Mouse (Mus musculus): ENCODE data around the gene Vmn1r13.
"Not testable (repeated sequence)": the region's sequence is repeated elsewhere in the genome, so short reads cannot be mapped to it uniquely, and the experiment has no call there.

Vmn1r13 gene
- long read RNA-seq, experiment 1, result 0 reads
- long read RNA-seq, experiment 2, result 0 reads

- intact Hi-C loops (cut with DNase I), result not testable (repeated sequence)
Observed at GRCm38 (mm10) chr6:57202990-57203389, at the start of gene Vmn1r13. Gene Vmn1r13 (plus strand): TSS chr6:57203290.

- intact Hi-C loops (cut with DNase I), result no loop called here
Observed at GRCm38 (mm10) chr6:57156619-57157018, 46.5 kb upstream of the Vmn1r13 start, which contains the start of gene Vmn1r12. Gene Vmn1r12 (plus strand): TSS chr6:57156919.

GRCm38 (mm10) chr6:57190016-57190415, 13.1 kb upstream of the Vmn1r13 start:
- intact Hi-C loops (cut with DNase I), result not testable (repeated sequence)

- intact Hi-C loops (cut with DNase I), result no loop called here
Observed at GRCm38 (mm10) chr6:57231386-57231785, 28.3 kb downstream of the Vmn1r13 start, which contains the start of gene Vmn1r14. Gene Vmn1r14 (plus strand): TSS chr6:57231686.

- intact Hi-C loops (cut with DNase I), result no loop called here
Observed at GRCm38 (mm10) chr6:57257652-57258051, 54.6 kb downstream of the Vmn1r13 start, which contains the start of gene Vmn1r15. Gene Vmn1r15 (plus strand): TSS chr6:57257952.

GRCm38 (mm10) chr6:57260990-57261389, 57.9 kb downstream of the Vmn1r13 start:
- intact Hi-C loops (cut with DNase I), result no loop called here
